Mouse (Mus musculus) layer of hippocampus, adult 8-10 months (tissue): ENCODE results near the gene Mbnl3. TPM values are rescaled to one million over a fixed set of nuclear protein-coding genes. Genes with fewer than 3 reads are reported as not detected.

Experiments
- microRNA-seq, 2 experiments: library from miRNA; unstranded; fragments of <30 nt; microRNA quantifications; one replicate each; pipeline ENCODE4 v1.2.0; 2022
- total RNA-seq, 4 experiments: library from RNA; stranded (reverse); gene quantifications; 2 replicates each; pipeline ENCODE4 v1.2.4; 2022

Gene Mbnl3
- total RNA-seq, 4 experiments from 2014 or later, result not detected

Small RNA genes lying within 50 kb of the gene (microRNA-seq; reads per million reads assigned to microRNA genes)
- 0 reads per million in 2 experiments for gene Gm23417

Other genes starting within 250 kb of the Mbnl3 start
- 10 to 100 TPM; 27.9 to 29.4 (median 28.2) TPM for gene Rap2c, start 188.5 kb downstream of the Mbnl3 start, total RNA-seq